Mouse (Mus musculus): ENCODE data around the gene Smap1.

Gene Smap1

DNA sequence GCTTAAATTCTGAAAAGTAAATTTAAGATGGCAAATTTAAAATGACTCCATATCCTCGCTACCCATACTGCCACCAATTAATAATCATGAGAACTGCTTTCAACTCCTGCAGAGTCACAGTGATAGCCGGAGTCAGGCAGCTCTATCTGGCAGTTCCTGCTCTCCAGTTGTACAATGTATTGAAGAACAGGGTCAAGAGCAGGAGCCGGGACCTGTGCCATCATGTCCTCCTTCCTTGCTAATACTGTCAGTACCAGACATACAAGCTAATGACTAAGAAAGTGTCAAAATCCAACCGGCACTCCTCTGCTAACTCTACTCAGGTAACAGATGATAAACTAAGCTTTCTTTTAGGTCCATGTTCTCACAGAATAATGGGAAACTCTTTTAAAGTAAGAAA lies 3.0 kb downstream of the Smap1 start:
- DNase-seq, result no peak

- DNase-seq, result no peak
Observed at GRCm38 (mm10) chr1:23915483-23915882, 6.6 kb downstream of the Smap1 start.

DNA sequence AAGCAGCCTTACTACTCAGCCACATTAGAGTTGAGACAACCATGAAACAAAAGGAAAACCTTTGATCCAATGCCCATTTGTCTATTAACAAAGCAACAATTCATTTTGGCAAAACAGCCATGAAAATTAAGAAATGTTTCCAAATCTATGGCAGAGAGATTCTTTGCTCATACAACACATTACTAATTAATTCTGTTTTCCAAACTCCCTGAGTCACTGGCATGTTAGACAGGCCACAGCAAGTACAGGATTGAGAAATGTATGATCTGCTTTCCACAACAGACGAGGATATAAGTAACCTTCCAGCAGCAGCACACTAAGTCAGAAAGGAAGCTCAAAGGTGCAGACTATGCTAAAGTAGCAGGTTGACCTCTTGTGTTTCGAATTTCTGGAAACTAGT lies 9.1 kb downstream of the Smap1 start:
- no peak for DNase-seq

GRCm38 (mm10) chr1:23906082-23906481 lies 16.0 kb downstream of the Smap1 start:
- no peak for DNase-seq

DNA sequence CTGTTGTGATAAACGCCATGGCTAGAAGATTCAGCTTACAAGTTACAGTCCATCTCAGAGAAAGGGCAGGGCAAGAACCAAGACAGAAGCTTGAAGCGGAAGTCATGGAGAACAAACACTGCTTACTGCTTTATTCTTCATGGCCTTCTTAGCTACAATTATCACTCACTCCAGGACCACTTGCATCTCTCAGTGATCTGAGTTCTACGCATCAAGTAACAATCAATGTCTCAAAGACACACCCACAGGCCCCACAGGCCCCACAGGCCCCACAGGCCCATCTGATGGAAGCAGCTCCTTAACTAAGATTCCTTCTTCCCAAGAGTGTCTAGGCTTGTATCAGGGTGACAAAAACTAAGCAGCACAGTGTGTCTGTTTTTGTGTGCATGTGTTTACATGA lies 18.8 kb downstream of the Smap1 start:
- no peak for DNase-seq

DNA sequence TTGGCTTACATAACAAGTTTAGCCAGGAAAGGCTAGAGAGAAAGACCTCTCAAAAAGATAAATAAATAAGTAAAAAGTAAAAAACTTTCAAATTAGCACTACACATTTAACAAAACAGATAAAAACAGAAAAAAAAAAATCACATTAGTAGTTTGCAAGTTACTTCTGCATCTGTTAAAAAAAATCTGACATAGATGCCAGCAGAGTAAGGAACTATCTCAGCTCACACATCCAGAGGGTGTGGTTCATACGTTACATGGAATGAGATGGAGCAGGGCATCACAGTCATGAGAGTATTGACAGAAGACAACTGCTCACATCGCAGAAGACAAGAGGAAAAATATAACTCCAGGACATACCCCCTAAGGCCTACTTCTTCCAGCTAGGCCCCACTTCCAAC lies 19.4 kb downstream of the Smap1 start:
- DNase-seq, result no peak

- DNase-seq, result no peak
Observed at GRCm38 (mm10) chr1:23899647-23900020, 22.5 kb downstream of the Smap1 start.

- no peak for DNase-seq
Observed at GRCm38 (mm10) chr1:23899020-23899646, 23.0 kb downstream of the Smap1 start.

DNA sequence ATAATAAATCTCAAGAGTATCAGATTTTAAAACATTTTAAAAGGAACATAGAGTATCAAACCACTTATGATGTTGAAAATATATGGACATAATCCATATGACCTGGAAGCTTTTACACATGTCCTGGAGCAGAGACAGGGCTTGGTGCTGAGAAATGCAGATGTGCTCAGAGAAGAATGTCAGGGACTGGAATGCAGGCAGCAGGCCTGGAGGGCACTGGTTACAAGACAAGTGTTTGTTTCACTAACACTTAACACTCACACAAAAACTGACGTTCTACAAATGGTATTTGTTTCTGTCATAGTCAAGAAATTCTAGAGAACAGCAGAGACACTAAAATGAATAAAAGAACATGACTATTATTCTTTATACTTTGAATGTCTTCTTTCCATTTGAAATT lies 30.0 kb downstream of the Smap1 start:
- DNase-seq, result peak in 1 of 2 experiments; percentile 29

DNA sequence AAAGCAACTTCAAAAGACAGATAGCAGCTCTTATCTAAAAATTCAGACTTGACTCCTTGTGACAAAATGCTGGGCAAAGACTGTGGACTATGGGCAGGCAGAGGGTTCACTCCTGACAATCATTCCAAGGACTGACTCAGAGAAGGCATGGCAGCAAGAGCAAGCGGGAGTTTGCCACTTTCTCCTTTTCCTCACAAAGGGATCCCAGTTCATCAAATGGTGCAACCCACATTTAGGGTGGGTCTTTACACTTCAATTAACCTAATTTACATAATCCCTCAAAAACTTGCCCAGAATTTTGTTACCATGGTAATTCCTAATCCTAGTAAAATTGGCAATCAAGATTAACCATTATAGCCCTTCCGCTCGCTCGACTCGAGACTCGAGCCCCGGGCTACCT lies 37.2 kb downstream of the Smap1 start:
- no peak for DNase-seq

GRCm38 (mm10) chr1:23884087-23884668 lies 37.9 kb downstream of the Smap1 start:
- no peak for DNase-seq

- no peak for DNase-seq
Observed at GRCm38 (mm10) chr1:23882681-23883080, 39.4 kb downstream of the Smap1 start.

DNA sequence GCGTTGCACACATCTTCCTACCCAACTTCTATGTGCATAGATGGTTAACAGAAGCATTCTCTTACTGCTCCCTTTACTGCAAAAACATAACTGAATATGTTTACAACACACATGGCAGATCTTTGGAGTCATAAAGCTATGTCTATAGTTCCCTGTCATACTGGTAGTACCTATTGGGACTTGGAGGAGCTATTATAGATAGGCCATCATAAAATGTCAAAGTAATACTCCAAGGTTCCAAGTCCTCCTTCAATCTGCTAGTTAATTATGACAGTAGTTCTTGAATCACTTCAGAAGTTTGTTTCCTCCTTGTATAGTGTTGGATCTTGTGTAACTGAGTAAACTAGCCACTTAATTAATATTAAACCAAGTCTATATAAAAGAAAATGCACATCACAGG lies 49.9 kb downstream of the Smap1 start:
- DNase-seq, result no peak

DNA sequence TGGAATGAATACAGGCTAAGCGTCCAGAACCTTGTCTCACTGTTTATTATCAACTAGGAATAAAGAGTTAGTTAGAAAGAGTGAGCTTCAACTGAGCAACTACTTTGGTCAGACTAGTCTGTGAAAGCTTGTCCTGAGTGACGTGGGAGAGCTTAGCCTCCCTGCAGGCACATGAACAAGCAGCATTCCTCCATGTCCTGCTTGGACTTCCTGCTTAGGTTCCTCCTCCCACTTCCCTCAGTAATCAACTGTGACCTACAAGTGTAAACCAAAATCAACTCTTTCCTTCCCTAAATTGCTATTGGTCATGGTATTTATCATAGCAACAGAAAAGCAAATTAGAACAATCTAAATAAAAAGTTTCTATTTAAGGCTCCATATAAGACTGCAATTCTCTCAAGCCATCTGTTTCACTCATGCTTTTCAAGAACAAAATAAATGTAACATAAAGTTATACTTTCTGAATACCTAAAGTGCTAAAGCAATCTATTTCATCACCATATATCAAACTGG lies 54.7 kb downstream of the Smap1 start:
- DNase-seq, result peak in 1 of 2 experiments; percentile 11

DNA sequence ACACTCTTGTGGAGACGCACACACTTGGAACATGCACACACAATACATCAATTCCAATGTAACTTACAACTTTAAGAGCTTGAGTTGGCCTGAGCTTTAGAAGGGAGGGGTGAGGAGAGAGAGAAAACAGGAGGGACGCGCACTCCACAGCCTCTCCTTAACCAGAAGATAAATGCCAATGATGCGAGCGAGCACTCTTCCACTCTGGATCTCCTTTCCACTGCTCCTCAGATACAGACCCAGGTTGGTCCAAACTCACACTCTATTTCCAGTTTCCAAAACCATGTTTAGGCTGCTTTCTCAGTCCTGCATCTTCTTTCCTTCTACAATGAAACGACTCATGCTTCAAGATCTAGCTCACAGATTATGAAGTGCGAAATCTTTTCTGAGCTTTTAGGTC lies 56.6 kb downstream of the Smap1 start:
- DNase-seq, result no peak

GRCm38 (mm10) chr1:23860944-23861343 lies 61.2 kb downstream of the Smap1 start:
- no peak for DNase-seq

DNA sequence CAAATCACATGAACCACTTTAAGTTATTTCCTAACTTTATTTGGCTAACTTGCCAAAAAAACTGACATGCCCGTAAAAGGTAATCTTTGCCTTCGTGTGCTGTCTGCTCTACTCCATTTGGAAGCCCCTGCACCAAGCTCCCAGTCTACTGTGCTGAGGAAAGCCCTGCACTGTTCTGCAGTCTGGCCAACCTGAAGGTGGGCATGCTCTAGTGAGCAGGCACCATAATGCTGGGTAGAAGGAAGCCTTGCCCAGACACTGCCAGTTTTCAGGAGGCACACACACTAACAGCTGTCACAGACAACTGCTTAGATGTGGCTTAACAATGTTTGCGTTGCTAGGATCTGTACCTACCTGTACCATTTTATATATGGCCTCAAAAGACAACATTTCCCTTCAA lies 66.5 kb downstream of the Smap1 start:
- DNase-seq, result no peak

- DNase-seq, result no peak
Observed at GRCm38 (mm10) chr1:23846044-23846680, 76.0 kb downstream of the Smap1 start.

- DNase-seq, result no peak
Observed at GRCm38 (mm10) chr1:23845007-23845406, 77.1 kb downstream of the Smap1 start.

- no peak for DNase-seq
Observed at GRCm38 (mm10) chr1:23843790-23844189, 78.3 kb downstream of the Smap1 start.

DNA sequence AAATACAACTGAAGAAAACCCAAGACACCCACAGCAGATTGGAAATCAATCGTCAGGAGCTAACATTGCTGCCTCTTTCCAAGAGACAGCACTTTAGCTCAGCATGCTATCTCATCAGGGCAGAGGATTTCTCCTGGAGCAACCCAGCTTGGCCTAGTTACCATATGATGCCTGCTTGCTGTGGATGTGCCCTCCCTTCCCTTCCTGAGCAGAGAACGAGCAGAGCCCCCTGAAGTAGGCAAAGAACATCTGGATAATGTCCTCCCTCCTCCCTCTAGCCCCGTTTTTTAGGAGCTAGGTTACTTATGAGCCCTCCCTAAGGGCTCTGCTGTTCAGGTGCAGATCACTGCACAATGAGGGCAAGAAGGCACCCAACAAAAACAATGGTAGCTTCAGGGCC lies 79.5 kb downstream of the Smap1 start:
- no peak for DNase-seq

DNA sequence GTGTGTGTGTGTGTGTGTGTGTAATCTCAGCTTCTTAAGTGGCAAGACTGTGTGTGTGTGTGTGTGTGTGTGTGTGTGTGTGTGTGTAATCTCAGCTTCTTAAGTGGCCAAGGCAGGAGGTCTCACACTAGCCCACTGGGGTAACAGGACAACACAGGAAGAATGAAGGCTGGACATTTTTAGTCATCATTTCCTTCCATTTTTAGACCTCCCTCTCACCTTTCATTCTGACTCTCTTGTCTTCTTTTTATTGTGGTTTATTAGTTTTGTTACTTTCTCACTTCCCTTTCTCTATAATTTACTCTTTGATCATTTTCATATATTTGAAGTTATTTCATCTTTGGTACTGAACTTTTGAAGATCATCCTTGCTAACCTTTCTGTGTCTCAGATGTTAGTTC lies 81.2 kb downstream of the Smap1 start:
- DNase-seq, result no peak

- DNase-seq, result no peak
Observed at GRCm38 (mm10) chr1:23836630-23837029, 85.5 kb downstream of the Smap1 start.

DNA sequence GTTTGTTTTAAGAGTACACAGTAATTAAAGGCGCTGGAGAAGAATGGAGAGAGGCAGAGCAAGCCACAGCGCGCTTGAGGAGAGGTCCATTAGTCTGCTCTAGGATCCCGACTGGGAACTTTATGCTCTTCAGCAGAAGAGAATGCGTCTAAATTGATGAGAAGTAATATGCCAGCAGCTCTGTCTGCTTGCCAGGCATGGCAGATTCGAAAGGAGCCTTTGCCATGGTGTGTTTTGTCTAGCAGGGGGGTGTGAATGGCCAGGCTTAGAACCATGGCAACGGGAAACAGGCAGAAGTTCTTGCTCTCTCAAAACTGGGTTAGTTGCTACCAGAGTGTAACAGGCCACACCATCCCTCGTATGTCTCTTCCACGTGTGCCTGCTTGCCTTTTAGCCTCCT lies 87.3 kb downstream of the Smap1 start:
- no peak for DNase-seq

- no peak for DNase-seq
Observed at GRCm38 (mm10) chr1:23834246-23834645, 87.9 kb downstream of the Smap1 start.
